Mouse (Mus musculus) liver, adult 2 months (tissue): ENCODE data around the gene Dcaf17. TPM values are rescaled to one million over a fixed set of nuclear protein-coding genes. Genes with fewer than 3 reads are reported as not detected.

Experiments
- DNase-seq: peaks from one replicate; pipeline ENCODE4 v3.0.0-alpha.2; 2011; ENCODE audit warnings: low read depth, low spot score; ENCODE audit errors: extremely low read depth
- H3K27ac ChIP-seq: fragments of 200-500 bp; replicated peaks from 2 replicates; pipeline ENCODE4 v1.5.1; 2012; ENCODE audit warnings: low read depth, mild to moderate bottlenecking, control low read depth, inconsistent platforms, low read length; ENCODE audit not compliant: insufficient read depth
- H3K27me3 ChIP-seq: fragments of 200-500 bp; 2 replicates; pipeline ENCODE4 v1.6.1; 2012; ENCODE audit warnings: mild to moderate bottlenecking, moderate library complexity, low read length, inconsistent platforms; ENCODE audit not compliant: control insufficient read depth, insufficient read depth
- H3K36me3 ChIP-seq: fragments of 200-500 bp; 2 replicates; pipeline ENCODE4 v1.6.1; 2012; ENCODE audit warnings: low read length, inconsistent platforms; ENCODE audit not compliant: control insufficient read depth, insufficient read depth
- H3K4me1 ChIP-seq: fragments of 200-500 bp; 2 replicates; pipeline ENCODE4 v1.6.1; 2011; ENCODE audit warnings: low read length; ENCODE audit not compliant: control insufficient read depth, insufficient read depth
- H3K4me3 ChIP-seq: fragments of 200-500 bp; 2 replicates; pipeline ENCODE4 v1.5.1; 2011; ENCODE audit warnings: low read depth, mild to moderate bottlenecking, control low read depth, low read length, moderate library complexity; ENCODE audit not compliant: insufficient read depth
- H3K79me2 ChIP-seq: fragments of 200-500 bp; 2 replicates; pipeline ENCODE4 v1.6.1; 2012; ENCODE audit warnings: inconsistent platforms, mild to moderate bottlenecking, low read length, moderate library complexity; ENCODE audit not compliant: control insufficient read depth, insufficient read depth
- H3K9ac ChIP-seq: fragments of 200-500 bp; 2 replicates; pipeline ENCODE4 v1.6.1; 2012; ENCODE audit warnings: low read depth, mild to moderate bottlenecking, control low read depth, inconsistent platforms, low read length
- CTCF ChIP-seq: fragments of 200-500 bp; IDR thresholded peaks from 2 replicates; pipeline ENCODE4 v1.5.1; 2011; ENCODE audit warnings: low read depth, low read length, control low read depth
- POLR2A ChIP-seq: fragments of 200-500 bp; IDR thresholded peaks from 2 replicates; pipeline ENCODE4 v1.6.1; 2011; ENCODE audit warnings: low read length, control low read depth; ENCODE audit not compliant: insufficient read depth; ENCODE audit errors: extremely low read depth
- WGBS: fragments of 180-500 bp; shearing (Covaris S2); methylation state at CpG from one replicate; pipeline ENCODE4 v1.1.7; 2018; 5-methylcytosine and 5-hydroxymethylcytosine counted together
- polyA plus RNA-seq: library from polyadenylated mRNA; depleted of rRNA; stranded (reverse); fragments of >200 nt; gene quantifications from 2 replicates; pipeline ENCODE4 v1.2.3, GENCODE M21; 2012
- total RNA-seq: library from RNA; depleted of rRNA; stranded (reverse); fragments of >200 nt; gene quantifications from 2 replicates; pipeline ENCODE4 v1.2.3, GENCODE M21; 2014

Gene Dcaf17
- total and polyA plus RNA-seq, 2 experiments, result 2.8 to 9.5 TPM

DNA sequence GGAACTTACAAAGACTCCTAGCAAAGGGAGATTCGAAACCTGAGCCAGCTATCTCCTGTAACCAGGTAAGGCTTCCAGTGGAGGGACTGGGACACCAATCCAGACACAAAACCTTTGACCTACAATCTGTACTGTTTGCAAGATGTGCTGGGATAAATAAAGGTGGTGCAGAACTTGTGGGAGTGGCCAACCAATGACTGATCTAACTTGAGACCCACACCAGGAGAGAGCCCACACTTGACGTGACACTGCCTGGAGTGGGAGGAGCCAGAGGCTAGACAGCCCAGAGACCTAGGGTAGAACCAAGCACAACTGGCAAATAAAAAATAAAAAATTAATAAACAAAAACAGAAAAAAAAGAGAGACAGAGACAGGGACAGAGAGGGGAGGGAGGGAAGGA is 24.5 kb upstream of the Dcaf17 start:
- peak; percentile 80 for DNase-seq
- no peak overlapping the region for H3K4me3 ChIP-seq
- no peaks in the 10 kb centered on the region for H3K36me3 ChIP-seq
- H3K9ac ChIP-seq, result no peak overlapping the region
- TF ChIP-seq CTCF (no peak), POLR2A (no peak)
- WGBS, result 32% methylated on average over 2 of the region's 2 CpGs
- peaks cover 11% of the 10 kb centered on the region for H3K4me1 ChIP-seq
- no peaks in the 10 kb centered on the region for H3K79me2 ChIP-seq
- H3K27me3 ChIP-seq, result no peaks in the 10 kb centered on the region
- H3K27ac ChIP-seq, result no peak overlapping the region

DNA sequence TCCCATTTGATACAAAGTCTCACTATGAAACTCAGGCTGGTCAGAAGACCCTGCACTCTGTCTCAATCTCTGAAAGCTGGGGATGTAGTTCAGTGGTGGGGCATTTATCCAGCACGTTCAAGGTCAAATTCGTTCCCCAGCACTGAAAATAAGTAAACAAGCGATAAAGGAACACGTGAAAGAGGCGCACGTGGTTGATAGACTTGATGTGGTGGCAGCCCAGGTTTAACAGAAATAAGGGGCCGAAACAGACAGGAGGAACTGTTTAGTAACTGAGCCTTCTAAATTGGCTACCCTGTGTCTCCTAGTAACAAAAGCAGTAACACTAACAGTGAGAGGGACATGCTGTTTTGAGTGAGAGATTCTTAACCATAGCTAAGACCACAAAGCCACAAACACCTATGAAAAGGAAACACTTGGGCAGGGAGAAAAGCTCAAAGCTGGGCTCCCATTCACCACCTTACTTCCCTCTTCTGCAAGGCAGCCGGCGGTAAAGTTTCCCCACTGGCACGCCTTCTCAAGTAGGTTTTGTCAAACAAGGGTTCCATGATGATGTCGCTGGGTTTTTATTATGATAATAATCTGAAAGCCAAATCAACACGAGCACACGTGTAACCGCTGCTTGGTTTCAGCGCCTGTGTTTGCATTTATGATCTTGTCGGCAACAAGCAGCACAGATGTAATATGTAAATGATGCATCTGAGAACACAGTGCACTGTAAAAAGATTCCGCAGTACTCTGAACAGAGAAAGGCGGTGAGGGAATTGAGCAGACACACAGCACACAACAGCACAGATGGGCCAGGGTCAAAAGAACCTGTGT is 22.9 kb upstream of the Dcaf17 start:
- no peaks in the 10 kb centered on the region for H3K79me2 ChIP-seq
- 79% methylated on average over 18 of the region's 18 CpGs for WGBS
- H3K27me3 ChIP-seq, result no peaks in the 10 kb centered on the region
- no peak overlapping the region for H3K9ac ChIP-seq
- H3K4me1 ChIP-seq, result peaks cover 11% of the 10 kb centered on the region
- no peak overlapping the region for H3K27ac ChIP-seq
- DNase-seq, result peak; percentile 59
- H3K4me3 ChIP-seq, result no peak overlapping the region
- TF ChIP-seq POLR2A, result no peak
- TF ChIP-seq CTCF, result no peak
- no peaks in the 10 kb centered on the region for H3K36me3 ChIP-seq

DNA sequence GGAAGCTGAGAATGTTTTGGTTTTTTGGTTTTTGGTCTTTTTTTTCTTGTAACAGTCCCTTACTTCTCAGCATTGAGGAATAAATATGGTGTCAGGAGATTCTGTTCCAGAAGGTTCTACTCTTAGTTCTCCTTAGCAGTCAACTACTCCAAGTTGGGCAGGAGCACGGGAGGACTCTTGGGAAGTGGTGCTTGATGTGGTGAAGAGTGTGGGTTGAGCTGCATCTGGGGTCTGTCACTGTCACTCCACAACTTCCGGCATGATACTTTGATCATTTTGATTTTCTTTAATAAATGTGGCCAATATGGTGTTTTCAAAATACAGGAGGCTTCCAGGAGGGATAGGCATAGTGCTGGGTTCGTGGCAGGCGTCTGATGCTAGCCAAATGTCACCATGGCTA is 22.1 kb upstream of the Dcaf17 start:
- WGBS, result 95% methylated on average over 4 of the region's 4 CpGs
- Histone ChIP-seq H3K27me3 (no peaks in the 10 kb centered on the region), H3K9ac (no peak overlapping the region), H3K36me3 (no peaks in the 10 kb centered on the region), H3K4me3 (no peak overlapping the region), H3K79me2 (no peaks in the 10 kb centered on the region; the same call in 1 of the 2 replicates), H3K4me1 (peaks cover 11% of the 10 kb centered on the region), H3K27ac (no peak overlapping the region)
- no peak for DNase-seq
- TF ChIP-seq POLR2A (no peak), CTCF (no peak)

DNA sequence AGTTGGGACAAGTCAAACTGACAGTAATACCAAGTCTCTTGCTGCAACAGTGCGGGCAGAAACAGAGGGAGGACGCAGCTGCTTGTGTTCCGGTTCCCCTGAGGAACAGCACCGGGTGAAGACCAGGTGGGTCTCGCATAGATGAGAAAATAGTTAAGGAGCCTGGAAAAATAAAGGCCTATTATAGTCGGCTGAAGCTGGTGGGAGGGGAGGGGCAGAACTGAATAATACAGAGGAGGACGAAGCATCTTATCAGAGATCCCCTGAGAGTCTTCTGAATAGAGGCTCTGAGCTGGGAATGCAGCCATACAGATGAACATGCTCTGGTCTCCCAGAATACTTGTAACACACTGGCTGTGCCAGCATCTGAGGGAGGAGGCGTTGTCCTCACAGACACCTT is 21.1 kb upstream of the Dcaf17 start:
- TF ChIP-seq POLR2A, result no peak
- no peak for TF ChIP-seq CTCF
- H3K27me3 ChIP-seq, result no peaks in the 10 kb centered on the region
- no peak for DNase-seq
- no peak overlapping the region for H3K27ac ChIP-seq
- H3K79me2 ChIP-seq, result no peaks in the 10 kb centered on the region; the same call in 1 of the 2 replicates
- peaks cover 11% of the 10 kb centered on the region for H3K4me1 ChIP-seq
- no peak overlapping the region for H3K9ac ChIP-seq
- H3K4me3 ChIP-seq, result no peak overlapping the region
- H3K36me3 ChIP-seq, result no peaks in the 10 kb centered on the region
- 92% methylated on average over 8 of the region's 8 CpGs for WGBS

DNA sequence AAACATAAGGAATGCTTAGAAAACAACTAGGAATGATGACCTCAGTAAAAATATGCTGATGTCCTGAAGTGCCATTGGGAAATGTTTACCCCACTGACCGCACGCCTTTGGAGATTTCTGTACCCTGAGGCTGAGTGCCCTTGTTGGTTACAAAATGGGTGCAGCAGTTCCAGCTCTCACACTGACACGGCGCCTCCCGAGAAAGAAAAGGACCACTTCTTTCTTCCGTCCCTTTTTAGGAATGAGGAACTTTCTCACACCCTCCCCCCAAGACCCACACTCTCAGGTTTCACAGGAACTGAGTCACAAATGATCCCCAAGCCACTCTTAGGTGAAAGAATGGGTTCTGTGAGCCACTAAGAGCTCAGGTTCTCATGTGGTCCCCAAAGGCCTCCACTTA is 17.7 kb upstream of the Dcaf17 start:
- DNase-seq, result peak; percentile 14
- no peaks in the 10 kb centered on the region for H3K36me3 ChIP-seq
- H3K27ac ChIP-seq, result no peak overlapping the region
- H3K9ac ChIP-seq, result no peak overlapping the region
- no peak for TF ChIP-seq POLR2A
- no peak for TF ChIP-seq CTCF
- H3K4me1 ChIP-seq, result no peaks in the 10 kb centered on the region
- no peaks in the 10 kb centered on the region; the same call in 1 of the 2 replicates for H3K79me2 ChIP-seq
- H3K4me3 ChIP-seq, result no peak overlapping the region
- whole genome bisulfite sequencing, result 80% methylated on average over 6 of the region's 6 CpGs
- no peaks in the 10 kb centered on the region for H3K27me3 ChIP-seq

DNA sequence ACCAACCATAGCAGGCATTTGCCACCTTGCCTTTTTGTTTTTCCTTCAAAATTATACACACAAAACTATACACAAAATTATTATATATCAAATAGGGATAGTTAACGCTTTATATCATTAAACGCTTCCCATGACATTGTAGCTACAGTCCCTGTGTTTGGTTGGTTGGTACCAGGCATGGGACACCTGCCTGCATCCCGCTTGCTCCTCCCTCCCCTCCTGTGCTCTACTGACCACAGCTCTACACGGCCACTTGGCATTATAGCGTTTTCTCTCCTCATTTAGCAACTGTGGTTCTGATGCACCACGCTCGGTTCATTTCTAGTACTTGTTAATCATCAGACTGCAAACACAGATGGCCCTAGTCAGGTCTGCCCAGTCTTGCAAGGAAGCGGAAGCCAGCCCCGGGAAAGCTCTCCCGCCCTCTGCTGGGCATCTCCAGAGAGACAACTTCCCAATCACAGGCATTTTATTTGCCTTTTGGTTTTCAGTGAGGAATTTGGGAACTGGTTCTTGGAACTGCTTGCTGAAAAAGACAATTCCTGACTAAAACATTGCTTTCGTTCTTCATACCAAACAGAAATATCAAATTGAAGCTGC is 15.5 kb upstream of the Dcaf17 start:
- DNase-seq, result peak; percentile 63
- Histone ChIP-seq H3K4me3 (no peak overlapping the region), H3K27ac (no peak overlapping the region), H3K9ac (no peak overlapping the region), H3K79me2 (no peaks in the 10 kb centered on the region; the same call in 1 of the 2 replicates), H3K36me3 (no peaks in the 10 kb centered on the region), H3K4me1 (no peaks in the 10 kb centered on the region), H3K27me3 (no peaks in the 10 kb centered on the region)
- WGBS, result 30% methylated on average over 11 of the region's 11 CpGs
- TF ChIP-seq POLR2A (no peak), CTCF (peak; percentile 90)
